Mouse (Mus musculus): ENCODE data around the gene Wipf1.

Gene Wipf1

GRCm38 (mm10) chr2:73540450-73541162, 11.1 kb upstream of the Wipf1 start:
- DNase-seq (ENCODE audit: low read depth, low spot score), result no peak

GRCm38 (mm10) chr2:73539697-73540096, 10.2 kb upstream of the Wipf1 start:
- DNase-seq (ENCODE audit: low read depth, low spot score), result no peak

- DNase-seq (ENCODE audit: low read depth, low spot score), result no peak
Measured at GRCm38 (mm10) chr2:73539141-73539540, 9.6 kb upstream of the Wipf1 start.

GRCm38 (mm10) chr2:73538590-73538989, 9.1 kb upstream of the Wipf1 start:
- DNase-seq (ENCODE audit: low read depth, low spot score), result no peak

GRCm38 (mm10) chr2:73536091-73536783, 6.7 kb upstream of the Wipf1 start:
- no peak for DNase-seq (ENCODE audit: low read depth, low spot score)

GRCm38 (mm10) chr2:73534720-73535119, 5.2 kb upstream of the Wipf1 start:
- DNase-seq (ENCODE audit: low read depth, low spot score), result no peak

GRCm38 (mm10) chr2:73530487-73530886, 953 bp upstream of the Wipf1 start:
- no peak for DNase-seq (ENCODE audit: low read depth, low spot score)

GRCm38 (mm10) chr2:73528516-73529355, 798 bp downstream of the Wipf1 start:
- no peak for DNase-seq (ENCODE audit: low read depth, low spot score)

- no peak for DNase-seq (ENCODE audit: low read depth, low spot score)
Measured at GRCm38 (mm10) chr2:73527956-73528355, 1.6 kb downstream of the Wipf1 start.

GRCm38 (mm10) chr2:73526691-73527090, 2.8 kb downstream of the Wipf1 start:
- DNase-seq (ENCODE audit: low read depth, low spot score), result no peak

GRCm38 (mm10) chr2:73522891-73523290, 6.6 kb downstream of the Wipf1 start:
- no peak for DNase-seq (ENCODE audit: low read depth, low spot score)

GRCm38 (mm10) chr2:73522336-73522735, 7.2 kb downstream of the Wipf1 start:
- DNase-seq (ENCODE audit: low read depth, low spot score), result no peak

- no peak for DNase-seq (ENCODE audit: low read depth, low spot score)
Measured at GRCm38 (mm10) chr2:73521737-73522136, 7.8 kb downstream of the Wipf1 start.

GRCm38 (mm10) chr2:73518966-73519365, 10.6 kb downstream of the Wipf1 start:
- no peak for DNase-seq (ENCODE audit: low read depth, low spot score)

GRCm38 (mm10) chr2:73518311-73518710, 11.2 kb downstream of the Wipf1 start:
- DNase-seq (ENCODE audit: low read depth, low spot score), result no peak

- no peak for DNase-seq (ENCODE audit: low read depth, low spot score)
Measured at GRCm38 (mm10) chr2:73514178-73514577, 15.4 kb downstream of the Wipf1 start.

GRCm38 (mm10) chr2:73513204-73513749, 16.3 kb downstream of the Wipf1 start:
- no peak for DNase-seq (ENCODE audit: low read depth, low spot score)

GRCm38 (mm10) chr2:73512044-73512443, 17.5 kb downstream of the Wipf1 start:
- no peak for DNase-seq (ENCODE audit: low read depth, low spot score)

- no peak for DNase-seq (ENCODE audit: low read depth, low spot score)
Measured at GRCm38 (mm10) chr2:73510731-73511360, 18.7 kb downstream of the Wipf1 start.

- DNase-seq (ENCODE audit: low read depth, low spot score), result no peak
Measured at GRCm38 (mm10) chr2:73510025-73510288, 19.6 kb downstream of the Wipf1 start.

- DNase-seq (ENCODE audit: low read depth, low spot score), result peak; percentile 48
Measured at GRCm38 (mm10) chr2:73509248-73510024, 20.1 kb downstream of the Wipf1 start.
